Mouse (Mus musculus) inflammation-experienced regulatory T-cells, adult 6 months (primary cell): Measurements from ENCODE around the gene Dmxl2. TPM values are rescaled to one million over a fixed set of nuclear protein-coding genes. Genes with fewer than 3 reads are reported as not detected.

Experiments
- ATAC-seq: one replicate; pipeline ENCODE4 v1.8.0; 2017
- polyA plus RNA-seq, 3 experiments: library from polyadenylated mRNA; unstranded; fragments of 100-300 nt; shearing (Covaris generic); gene quantifications; one replicate each; pipeline ENCODE4 v1.2.1; 2017

Dmxl2 gene
- polyA plus RNA-seq, 3 experiments from 2014 or later = 0.09 to 0.23 (median 0.18) TPM

DNA sequence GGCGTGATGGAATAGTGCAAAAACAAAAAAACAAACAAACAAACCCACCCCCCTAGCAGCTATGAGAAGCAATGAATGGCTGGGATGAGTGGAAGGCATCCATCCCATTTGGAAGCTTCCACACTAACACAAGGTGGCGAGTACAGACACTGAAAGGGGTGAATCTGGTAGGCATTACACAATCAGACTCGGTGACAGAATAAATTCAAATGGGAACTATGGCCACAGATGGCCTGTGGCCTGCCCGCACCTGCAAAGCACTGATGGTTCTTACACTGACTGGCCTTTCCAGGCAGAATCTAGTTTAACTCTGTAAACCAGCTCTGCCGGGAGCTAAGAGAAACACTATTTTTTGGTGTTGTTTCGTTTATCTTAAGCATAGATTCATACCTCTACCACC is 2.1 kb downstream of the Dmxl2 start:
- no peak for ATAC-seq

- no peak for ATAC-seq
Observed at GRCm38 (mm10) chr9:54490431-54490830, 11.0 kb downstream of the Dmxl2 start.

GRCm38 (mm10) chr9:54489599-54489998 is 11.8 kb downstream of the Dmxl2 start:
- no peak for ATAC-seq

DNA sequence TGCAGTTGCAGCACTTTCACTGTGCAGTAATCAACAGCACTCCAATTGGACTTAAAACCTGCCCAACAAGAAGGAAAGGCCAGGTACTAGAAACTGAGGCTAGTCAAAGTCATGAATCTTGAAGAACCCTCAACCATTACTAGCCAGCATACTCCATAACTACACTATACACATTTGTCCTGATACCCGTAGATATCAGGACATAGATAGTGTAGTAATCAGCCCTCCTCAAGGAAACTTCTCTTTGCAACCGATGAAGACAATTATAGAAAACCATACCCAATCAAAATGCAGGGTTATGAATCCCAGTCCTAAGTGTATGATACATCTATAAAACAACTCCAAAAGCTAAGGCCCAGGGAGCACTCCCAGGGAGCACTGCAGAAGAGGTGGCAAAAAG is 16.5 kb downstream of the Dmxl2 start:
- ATAC-seq = no peak

DNA sequence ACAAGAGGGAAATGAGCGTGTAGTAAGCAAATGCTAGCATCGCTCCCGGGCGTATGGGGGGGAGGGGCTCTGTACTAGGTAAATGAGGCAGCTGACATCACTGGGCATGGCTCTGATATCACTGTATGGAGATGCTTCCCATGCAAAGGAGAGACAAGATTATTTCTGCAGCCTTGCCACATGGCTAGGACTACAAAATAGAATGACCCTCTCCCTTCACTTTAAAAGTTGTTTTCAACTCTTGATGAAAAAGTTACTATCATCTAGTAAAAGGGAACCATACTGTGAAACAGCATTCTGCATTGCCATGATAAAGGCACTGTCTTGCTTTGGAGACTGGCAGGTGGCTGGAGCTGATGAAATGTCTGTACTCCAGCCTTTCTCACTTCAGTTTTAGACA is 18.2 kb downstream of the Dmxl2 start:
- ATAC-seq = no peak

DNA sequence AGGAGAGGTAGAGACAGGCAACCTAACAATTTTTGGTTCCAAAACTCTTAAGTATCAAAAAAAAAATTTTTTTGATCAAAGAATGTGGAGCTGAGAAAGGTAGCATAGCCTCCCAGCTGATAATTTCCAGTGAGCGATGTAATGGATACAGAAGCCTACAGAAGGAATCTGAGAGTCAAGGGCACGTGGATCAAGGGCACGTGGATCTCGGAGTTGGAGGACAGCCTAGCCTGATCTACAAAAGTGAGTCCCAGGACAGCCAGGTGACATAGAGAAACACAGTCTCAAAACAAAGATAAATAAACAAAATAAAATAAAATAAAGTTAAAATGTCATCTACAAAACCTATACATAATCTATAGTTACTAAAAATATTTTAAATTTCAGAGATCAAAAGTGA is 18.7 kb downstream of the Dmxl2 start:
- ATAC-seq = no peak

DNA sequence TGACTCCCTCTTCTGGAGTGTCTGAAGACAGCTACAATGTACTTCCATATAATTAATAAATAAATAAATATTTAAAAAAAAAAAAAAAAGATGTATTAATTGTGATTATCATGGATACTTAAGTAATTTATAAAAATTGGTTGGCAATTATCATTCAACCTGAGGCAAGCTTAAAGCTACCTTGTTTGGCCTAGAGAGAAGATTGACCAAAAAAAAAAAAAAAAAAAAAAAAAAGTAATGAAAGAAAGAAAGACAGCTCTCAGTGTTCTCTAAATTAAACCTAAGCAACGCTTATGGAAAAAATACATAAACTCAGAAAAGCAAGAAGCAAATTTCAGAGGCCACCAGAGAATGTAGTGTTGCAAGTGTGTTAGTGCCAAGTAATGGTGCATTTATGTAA is 22.4 kb downstream of the Dmxl2 start:
- ATAC-seq = no peak

DNA sequence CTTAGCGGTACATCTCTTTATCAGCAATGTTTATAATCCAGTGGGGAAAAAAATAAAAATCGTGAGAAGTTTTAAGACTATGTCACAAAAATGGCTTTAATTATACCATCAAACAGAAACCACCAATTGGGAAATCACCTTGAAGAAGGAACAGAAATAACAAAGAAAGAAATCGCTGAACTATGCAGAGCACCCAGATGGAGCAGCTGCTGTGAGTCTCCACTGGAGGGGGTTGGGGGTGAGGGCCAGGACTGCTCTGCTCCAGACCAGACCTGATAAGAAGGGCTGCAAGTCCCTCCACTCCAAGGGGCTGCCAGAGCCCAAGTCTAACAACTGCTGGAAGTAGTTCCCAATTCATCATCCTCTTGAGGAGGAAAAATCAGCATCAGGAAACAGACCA is 23.3 kb downstream of the Dmxl2 start:
- ATAC-seq = no peak

- ATAC-seq = no peak
Observed at GRCm38 (mm10) chr9:54474546-54474945, 26.9 kb downstream of the Dmxl2 start.

GRCm38 (mm10) chr9:54474031-54474430 is 27.4 kb downstream of the Dmxl2 start:
- no peak for ATAC-seq

DNA sequence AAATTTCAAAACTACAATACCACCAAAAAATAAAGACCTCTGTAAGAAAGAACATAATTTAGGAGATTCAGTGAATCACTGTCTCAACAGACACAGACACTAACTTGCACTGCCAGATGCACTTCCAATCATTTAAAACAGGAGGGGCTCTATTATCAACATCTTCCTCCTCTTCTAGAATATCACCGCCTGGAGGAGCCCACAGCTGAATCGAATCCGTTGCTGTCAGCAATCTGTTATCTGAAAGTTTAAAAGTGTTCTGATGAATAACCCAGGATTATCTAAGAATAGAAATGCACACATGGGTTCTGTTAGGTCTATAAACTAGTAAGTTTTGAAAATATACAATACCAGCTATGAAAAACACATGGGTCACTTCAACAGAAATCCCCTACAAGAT is 28.6 kb downstream of the Dmxl2 start:
- ATAC-seq = no peak

DNA sequence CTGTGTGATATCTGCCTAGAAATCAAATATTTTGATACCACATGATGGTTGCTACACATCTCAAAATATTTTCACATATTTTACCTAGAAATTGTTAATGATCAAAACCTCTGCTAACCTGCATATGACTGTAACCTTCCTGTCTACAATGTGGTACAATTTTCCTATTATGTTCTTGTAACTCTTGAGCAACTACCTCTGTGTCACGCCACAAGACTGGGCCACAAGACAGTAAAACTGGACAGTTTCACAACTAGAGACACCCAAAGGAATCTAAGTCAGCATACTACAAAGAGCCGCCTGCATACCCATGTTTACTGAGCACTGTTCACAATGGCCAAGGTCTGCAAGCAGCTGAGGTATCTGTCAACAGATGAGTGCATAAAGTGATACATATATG is 32.1 kb downstream of the Dmxl2 start:
- ATAC-seq = no peak

DNA sequence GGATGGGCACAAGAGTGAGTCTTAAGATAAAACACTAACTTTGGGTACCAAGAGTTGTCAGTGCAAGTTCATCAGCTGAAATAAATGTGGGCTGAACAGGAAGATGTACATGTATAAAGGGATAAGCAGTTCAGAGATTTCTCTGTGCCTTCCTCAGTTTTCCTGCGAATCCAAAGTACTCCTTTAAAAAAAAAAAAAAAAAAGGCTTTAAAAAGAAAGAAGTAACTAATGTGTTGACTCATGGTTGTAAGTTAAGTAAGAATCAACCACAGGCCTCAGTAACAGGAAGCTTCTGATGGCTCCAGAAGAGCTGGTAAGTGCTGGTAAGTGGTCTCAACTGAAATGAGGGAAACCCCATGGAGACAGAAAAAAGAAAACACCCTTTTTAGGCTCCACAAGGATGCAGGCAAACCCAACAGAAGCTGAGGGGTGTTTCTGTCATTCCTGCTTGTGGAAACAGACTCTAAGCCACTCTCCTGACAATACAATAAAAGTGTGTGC is 33.9 kb downstream of the Dmxl2 start:
- no peak for ATAC-seq

DNA sequence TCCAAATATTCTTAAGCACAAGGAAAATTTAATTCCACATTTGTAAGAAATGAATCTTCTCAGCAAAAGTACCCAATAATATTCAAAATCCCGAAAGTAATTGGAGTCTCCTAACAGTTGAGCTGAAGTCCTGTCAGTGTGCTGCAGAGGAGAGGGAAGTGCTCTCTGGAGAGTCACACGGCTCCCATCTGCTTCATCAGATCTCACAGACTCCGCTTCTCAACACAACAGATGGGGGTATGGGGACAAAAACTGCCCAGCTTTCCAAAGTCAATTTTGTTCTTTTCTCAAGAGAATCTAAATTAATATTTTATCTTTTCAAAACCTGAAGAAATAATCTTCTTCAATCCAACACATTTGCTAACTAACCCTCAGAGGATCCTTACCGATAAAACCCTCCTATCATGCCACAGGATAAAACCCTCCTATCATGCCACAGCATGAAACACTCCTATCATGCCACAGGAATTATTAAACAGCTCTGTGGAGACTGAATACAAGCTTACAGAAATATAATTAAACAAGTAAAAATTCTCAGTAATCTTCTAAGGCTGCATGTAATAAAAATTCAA is 37.9 kb downstream of the Dmxl2 start:
- ATAC-seq = no peak

- ATAC-seq = no peak
Observed at GRCm38 (mm10) chr9:54439015-54439414, 62.4 kb downstream of the Dmxl2 start.

GRCm38 (mm10) chr9:54438246-54438645 is 63.2 kb downstream of the Dmxl2 start:
- no peak for ATAC-seq

DNA sequence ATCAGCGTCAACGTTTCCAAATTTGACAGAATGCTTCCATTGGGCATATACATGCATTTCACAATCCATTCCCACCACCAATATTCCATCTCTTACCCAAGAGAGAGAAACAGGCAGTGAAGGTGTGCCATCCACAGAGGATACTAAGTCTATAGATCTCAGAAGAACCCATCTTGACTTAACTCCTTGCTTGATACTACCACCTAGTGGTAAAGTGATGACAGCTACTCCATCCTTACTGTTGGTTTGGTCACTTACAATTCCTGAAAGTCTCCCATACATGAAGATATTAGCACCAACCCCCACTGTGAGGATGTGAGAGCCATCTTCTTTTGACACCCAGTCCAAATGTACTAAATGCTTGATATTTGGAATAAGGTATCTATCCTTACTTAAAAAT is 85.2 kb downstream of the Dmxl2 start:
- ATAC-seq = no peak

- ATAC-seq = no peak
Observed at GRCm38 (mm10) chr9:54356756-54357155, 144.7 kb downstream of the Dmxl2 start.

DNA sequence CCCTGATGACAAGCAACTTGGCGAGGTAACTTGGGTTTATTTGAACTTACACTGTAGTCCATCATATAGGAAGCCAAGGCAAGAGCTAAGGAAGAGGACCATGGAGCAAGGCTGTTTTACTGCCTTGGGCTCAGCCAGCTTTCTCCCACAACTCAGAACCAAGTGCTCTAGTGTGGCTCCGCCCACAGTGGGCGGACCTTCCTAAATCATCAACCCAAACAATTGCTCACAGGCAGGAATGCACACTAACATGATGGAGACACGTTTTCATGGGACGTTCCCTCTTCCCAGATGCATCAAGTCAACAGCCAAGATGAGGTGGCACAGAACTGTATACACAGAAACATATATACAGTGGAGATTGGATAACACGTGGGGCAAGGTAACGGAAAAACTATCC is 159.4 kb downstream of the Dmxl2 start:
- no peak for ATAC-seq

DNA sequence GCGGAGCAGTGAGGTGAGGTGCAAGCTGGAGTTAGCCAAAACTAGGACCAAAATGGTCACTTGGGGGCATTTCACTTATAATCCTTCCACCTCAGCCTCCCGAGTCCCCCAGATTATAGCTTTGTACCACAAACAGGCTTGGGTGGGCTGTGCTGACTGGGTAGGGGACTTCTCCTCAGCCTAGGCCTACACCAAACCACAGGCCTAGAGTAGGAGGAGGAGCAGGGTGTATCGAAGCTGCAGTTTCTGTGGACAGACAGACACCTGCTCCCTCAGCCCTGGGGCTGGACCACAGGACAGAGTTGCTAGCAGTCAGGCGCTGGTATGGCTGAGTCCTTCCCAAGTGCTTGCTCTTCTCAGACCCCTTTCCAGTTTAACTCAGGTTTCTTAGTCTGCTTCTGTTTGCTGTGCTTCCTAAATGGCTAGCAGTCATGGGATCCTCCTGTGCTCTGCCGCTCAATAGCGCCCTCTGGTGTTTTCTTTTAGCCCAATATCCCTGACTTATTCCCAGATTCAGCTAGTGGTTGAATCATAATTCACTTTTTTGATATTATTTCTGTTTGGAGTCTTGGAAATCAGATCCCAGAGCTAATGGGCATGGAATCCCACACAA is 164.8 kb downstream of the Dmxl2 start:
- ATAC-seq = no peak

DNA sequence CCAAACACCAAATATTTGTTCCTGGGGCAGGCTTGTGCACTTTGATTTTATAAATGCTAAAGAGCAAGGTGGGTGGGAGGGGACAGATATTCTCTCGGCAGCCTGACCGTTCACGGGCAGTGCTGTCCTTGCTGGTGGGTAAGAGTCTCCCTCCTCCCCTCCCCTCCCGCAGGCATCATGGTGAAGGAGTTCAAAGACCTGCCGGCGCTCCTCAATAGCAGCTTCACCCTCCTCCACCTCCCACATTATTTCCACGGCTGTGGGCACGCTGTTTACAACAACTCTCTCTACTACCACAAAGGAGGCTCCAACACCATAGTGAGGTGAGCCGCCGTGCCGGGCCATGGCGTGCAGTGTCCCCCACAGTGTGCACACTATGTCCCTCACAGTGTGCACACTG is 165.8 kb downstream of the Dmxl2 start:
- ATAC-seq = no peak

- ATAC-seq = no peak
Observed at GRCm38 (mm10) chr9:54329201-54329600, 172.2 kb downstream of the Dmxl2 start.

- no peak for ATAC-seq
Observed at GRCm38 (mm10) chr9:54323456-54323855, 178.0 kb downstream of the Dmxl2 start.

DNA sequence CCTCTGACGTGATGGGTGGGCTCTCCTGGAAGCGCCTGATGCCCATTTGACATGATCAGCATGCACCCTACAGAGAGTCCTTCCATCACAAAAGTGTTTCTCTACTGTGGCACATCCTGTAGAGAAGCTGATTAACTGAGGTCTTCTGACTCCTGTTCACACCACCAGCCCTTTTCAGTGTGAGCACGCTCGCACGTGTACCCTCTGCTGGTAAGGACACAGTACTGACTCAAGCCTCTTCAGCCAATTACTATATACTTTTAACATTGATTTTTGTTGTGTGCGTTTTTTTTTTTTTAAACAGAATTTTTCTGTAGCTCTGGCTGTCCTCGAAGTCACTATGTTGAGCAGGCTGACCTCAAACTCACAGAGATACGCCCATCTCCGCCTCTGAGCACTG is 185.1 kb downstream of the Dmxl2 start:
- no peak for ATAC-seq
